Mouse (Mus musculus) hindbrain, embryonic 12.5 days (tissue): ENCODE data around the gene Fancc. TPM values are rescaled to one million over a fixed set of nuclear protein-coding genes. Genes with fewer than 3 reads are reported as not detected.
"Not testable (repeated sequence)": the region's sequence is repeated elsewhere in the genome, so short reads cannot be mapped to it uniquely, and the experiment has no call there.

Experiments used
- ATAC-seq: fragments of 200-750 bp; cut with Nextera tagmentation; 2 replicates; pipeline ENCODE4 v1.8.0; 2017; ENCODE audit warnings: moderate TSS enrichment; ENCODE audit not compliant: low FRiP score
- H3K27ac ChIP-seq: fragments of 300-500 bp; sonication (generic); 2 replicates; pipeline ENCODE4 v1.5.1; 2016; ENCODE audit warnings: mild to moderate bottlenecking
- H3K27me3 ChIP-seq: fragments of 300-500 bp; sonication (generic); 2 replicates; pipeline ENCODE4 v1.6.1; 2016; ENCODE audit warnings: mild to moderate bottlenecking
- H3K36me3 ChIP-seq: fragments of 300-500 bp; sonication (generic); 2 replicates; pipeline ENCODE4 v1.6.1; 2016; ENCODE audit warnings: mild to moderate bottlenecking
- H3K4me1 ChIP-seq: fragments of 300-500 bp; sonication (generic); 2 replicates; pipeline ENCODE4 v1.6.1; 2016
- H3K4me2 ChIP-seq: fragments of 300-500 bp; sonication (generic); replicated peaks from 2 replicates; pipeline ENCODE4 v1.6.1; 2016; ENCODE audit warnings: mild to moderate bottlenecking
- H3K4me3 ChIP-seq: fragments of 300-500 bp; sonication (generic); 2 replicates; pipeline ENCODE4 v1.5.1; 2016; ENCODE audit warnings: mild to moderate bottlenecking
- H3K9ac ChIP-seq: fragments of 300-500 bp; sonication (generic); 2 replicates; pipeline ENCODE4 v1.6.1; 2016; ENCODE audit warnings: mild to moderate bottlenecking, moderate library complexity
- H3K9me3 ChIP-seq: fragments of 300-500 bp; sonication (generic); replicated peaks from 2 replicates; pipeline ENCODE4 v1.6.1; 2016; ENCODE audit warnings: mild to moderate bottlenecking
- WGBS: fragments of 180-500 bp; shearing (Covaris S2); methylation state at CpG from one replicate; pipeline ENCODE4 v1.1.7; 2016; 5-methylcytosine and 5-hydroxymethylcytosine counted together
- polyA plus RNA-seq: library from polyadenylated mRNA; unstranded; fragments of >200 nt; fragmentation: Nextera tagmentation; extraction: Ambion mirVana; gene quantifications from 2 replicates; pipeline ENCODE4 v1.2.1, GENCODE M21; 2016

Fancc gene
- polyA plus RNA-seq, 1 experiment from 2014 or later, result 20.4 TPM

DNA sequence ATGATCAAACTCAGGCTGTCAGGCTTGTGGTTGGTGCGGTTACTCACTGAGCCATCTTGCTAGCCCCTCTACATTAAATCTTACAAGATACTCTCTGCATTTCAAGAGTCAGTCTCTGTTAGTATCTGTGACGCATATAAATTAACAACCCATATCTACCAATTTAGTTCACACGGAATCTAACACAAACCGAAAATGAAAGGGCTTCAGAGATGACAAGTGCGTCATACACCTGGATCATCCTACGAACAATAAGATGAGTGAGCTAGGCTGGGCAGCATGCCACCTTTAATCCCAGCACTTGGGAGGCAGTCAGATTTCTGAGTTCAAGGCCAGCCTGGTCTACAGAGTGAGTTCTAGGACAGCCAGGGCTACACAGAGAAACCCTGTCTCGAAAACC, 177.3 kb downstream of the Fancc start:
- WGBS, result 97% methylated on average over 7 of the region's 7 CpGs
- H3K4me2 ChIP-seq, result no peak overlapping the region

DNA sequence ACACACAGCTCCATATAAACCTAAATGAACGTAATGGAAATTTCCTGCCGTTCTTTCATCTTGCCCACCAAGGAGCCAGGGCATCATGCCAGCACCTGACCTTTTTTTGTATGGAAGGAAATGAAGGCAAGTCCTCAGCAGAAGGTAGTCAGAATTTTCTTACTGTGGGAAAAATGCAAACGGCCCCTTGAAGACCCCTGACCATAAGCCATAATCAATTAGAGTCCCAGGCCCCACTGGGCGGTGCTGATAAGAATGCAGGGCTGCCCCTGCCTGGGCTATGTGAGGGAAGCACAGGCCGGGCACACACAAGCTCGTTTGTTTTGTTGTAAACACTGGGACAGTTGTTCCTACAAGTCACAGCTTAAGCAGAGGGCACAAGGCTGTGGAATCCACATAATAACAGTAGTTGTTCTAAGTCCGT, 179.4 kb downstream of the Fancc start:
- ATAC-seq, result no peak
- WGBS, result 62% methylated on average over 7 of the region's 7 CpGs

More for the DNA sequence above, 177.3 kb downstream of the Fancc start:
- no peak overlapping the region for H3K27ac ChIP-seq
- no peaks in the 10 kb centered on the region for H3K9me3 ChIP-seq
- no peak for ATAC-seq
- no peak overlapping the region for H3K9ac ChIP-seq
- H3K4me1 ChIP-seq, result peaks cover 18% of the 10 kb centered on the region
- no peak overlapping the region for H3K4me3 ChIP-seq
- H3K36me3 ChIP-seq, result peaks cover 5% of the 10 kb centered on the region
- H3K27me3 ChIP-seq, result no peaks in the 10 kb centered on the region

DNA sequence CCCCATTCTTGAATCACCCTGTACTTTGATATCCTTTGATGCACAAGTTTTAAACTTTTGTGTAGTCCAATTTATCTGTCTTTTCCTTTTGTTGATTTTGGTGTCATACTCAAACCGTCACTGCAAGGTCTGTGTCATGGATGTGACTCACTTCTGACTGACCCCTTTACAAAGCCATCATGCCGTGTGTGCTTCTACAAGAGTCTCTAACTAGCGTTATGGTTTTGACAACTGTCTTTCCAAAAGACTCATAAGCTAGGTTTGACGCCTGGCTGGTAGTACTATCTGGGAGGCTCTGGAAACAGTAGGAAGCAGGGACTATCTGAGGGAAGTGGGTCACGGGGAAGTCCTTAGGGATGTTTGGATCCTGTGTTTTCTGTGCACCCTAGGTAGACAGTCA, 180.7 kb downstream of the Fancc start:
- Histone ChIP-seq H3K4me3 (no peak overlapping the region), H3K9me3 (no peaks in the 10 kb centered on the region), H3K4me1 (peaks cover 9% of the 10 kb centered on the region; the same call in 1 of the 2 replicates), H3K27ac (no peak overlapping the region), H3K9ac (no peak overlapping the region), H3K36me3 (peaks cover 5% of the 10 kb centered on the region), H3K27me3 (no peaks in the 10 kb centered on the region), H3K4me2 (no peak overlapping the region)
- ATAC-seq, result no peak
- WGBS, result 87% methylated on average over 5 of the region's 5 CpGs

More for the DNA sequence above, 179.4 kb downstream of the Fancc start:
- Histone ChIP-seq H3K4me3 (no peak overlapping the region), H3K36me3 (peaks cover 5% of the 10 kb centered on the region), H3K27me3 (no peaks in the 10 kb centered on the region), H3K9ac (no peak overlapping the region), H3K4me1 (peaks cover 13% of the 10 kb centered on the region; the same call in 1 of the 2 replicates), H3K4me2 (no peak overlapping the region), H3K9me3 (no peaks in the 10 kb centered on the region), H3K27ac (no peak overlapping the region)

DNA sequence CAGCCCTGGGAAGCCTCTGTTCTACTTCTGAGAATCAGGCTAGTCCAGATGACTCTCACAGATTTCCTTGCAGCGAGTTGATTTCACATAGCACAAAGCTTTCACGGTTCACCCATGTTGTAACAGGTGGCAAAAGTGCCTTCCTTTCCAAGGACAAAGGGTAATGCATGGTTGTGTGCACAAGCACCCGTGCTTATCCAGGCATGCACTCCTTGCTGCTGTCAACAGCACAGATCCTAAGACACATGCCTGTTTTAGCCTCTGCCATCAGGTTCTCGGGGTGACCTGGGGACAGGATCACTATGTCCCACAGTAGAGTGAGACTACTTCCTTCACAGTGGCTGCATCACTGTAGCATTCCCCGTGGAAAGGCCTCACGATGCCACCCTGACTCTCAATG, 181.3 kb downstream of the Fancc start:
- ATAC-seq, result no peak
- Histone ChIP-seq H3K4me3 (no peak overlapping the region), H3K27me3 (no peaks in the 10 kb centered on the region), H3K9ac (no peak overlapping the region), H3K27ac (no peak overlapping the region), H3K9me3 (no peaks in the 10 kb centered on the region), H3K36me3 (peaks cover 5% of the 10 kb centered on the region), H3K4me2 (no peak overlapping the region), H3K4me1 (peaks cover 9% of the 10 kb centered on the region; the same call in 1 of the 2 replicates)
- WGBS, result 84% methylated on average over 6 of the region's 6 CpGs

DNA sequence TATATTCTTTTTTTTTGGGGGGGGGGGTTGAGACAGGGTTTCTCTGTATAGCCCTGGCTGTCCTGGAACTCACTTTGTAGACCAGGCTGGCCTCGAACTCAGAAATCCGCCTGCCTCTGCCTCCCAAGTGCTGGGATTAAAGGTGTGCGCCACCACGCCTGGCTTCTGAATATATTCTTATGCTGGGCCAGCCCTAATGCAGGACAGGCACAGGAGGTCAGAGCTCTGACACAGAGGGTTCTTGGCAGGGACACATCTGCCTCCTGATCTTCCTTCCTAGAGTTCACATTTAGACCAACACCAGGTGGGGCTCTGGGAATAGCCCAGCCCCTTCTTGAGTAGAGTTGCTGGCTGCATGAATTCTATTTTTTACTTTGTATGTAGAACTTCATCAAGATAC, 182.0 kb downstream of the Fancc start:
- not testable (repeated sequence) for H3K4me2 ChIP-seq, H3K9me3 ChIP-seq, H3K27me3 ChIP-seq, H3K4me3 ChIP-seq, H3K27ac ChIP-seq, H3K36me3 ChIP-seq, ATAC-seq, H3K4me1 ChIP-seq, H3K9ac ChIP-seq
- 97% methylated on average over 4 of the region's 4 CpGs for WGBS

DNA sequence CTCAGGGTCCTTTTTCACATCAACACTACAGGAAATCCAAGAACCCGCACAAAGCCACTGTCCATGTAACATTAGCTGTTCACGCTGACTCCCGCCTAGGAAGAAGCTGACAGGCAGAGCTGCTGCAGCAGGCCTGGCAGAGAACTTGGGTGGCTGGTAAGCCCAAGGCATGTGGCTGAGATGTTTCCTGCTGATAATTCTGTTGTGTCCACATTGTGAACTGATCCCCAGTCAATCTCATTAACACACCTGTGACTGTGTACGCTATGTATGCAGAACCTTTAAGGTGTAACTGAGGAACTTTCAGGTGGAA, 182.5 kb downstream of the Fancc start:
- ATAC-seq, result no peak
- Histone ChIP-seq H3K27me3 (no peaks in the 10 kb centered on the region), H3K27ac (no peak overlapping the region), H3K36me3 (peaks cover 5% of the 10 kb centered on the region), H3K4me1 (peaks cover 9% of the 10 kb centered on the region; the same call in 1 of the 2 replicates), H3K4me3 (no peak overlapping the region), H3K9me3 (no peaks in the 10 kb centered on the region), H3K9ac (no peak overlapping the region), H3K4me2 (no peak overlapping the region)
- WGBS, result 79% methylated on average over 4 of the region's 4 CpGs

DNA sequence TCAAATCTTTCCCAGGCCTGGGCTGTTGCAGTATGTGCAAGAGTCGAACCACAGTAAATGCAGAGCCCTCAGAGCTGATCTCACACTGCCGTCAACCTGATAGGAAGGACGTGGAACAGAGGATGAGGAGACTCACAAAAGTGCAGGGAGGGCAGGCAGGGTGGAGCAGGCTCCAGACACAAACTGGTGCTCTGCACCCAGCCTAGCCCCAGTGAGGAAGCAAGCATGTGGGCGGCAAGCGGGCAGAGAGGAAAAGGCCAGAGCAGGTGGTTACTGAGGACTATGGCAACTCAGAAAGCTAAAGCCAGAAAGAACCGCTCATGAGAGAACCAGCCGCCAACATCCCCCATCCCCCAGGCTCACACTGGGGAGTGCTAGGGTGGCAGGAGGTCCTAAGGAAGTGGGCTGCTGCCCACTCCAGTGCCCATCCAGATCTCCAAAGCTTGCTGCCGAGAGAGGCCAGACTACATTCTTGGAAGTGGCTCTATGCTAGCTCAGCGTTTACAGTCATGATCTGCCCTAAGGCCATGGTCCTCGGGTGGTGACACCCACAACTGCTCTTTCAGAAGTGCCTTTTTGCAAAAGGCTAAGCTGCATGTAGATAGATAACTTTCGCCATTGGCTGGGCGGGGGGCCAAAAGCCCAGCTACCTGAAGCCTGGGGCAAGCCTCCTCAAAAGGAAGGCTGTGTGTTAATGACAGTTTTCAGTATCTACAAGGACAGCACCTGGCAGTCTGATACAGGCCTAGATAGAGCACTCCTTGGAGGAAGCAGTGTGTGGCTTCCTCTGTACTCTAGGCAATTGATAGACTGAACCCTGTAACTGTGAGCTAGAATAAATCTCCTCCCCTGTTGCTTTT, 183.1 kb downstream of the Fancc start:
- no peak for ATAC-seq
- Histone ChIP-seq H3K4me3 (no peak overlapping the region), H3K27me3 (no peaks in the 10 kb centered on the region), H3K4me2 (no peak overlapping the region), H3K9me3 (no peaks in the 10 kb centered on the region), H3K4me1 (peaks cover 9% of the 10 kb centered on the region; the same call in 1 of the 2 replicates), H3K9ac (no peak overlapping the region), H3K27ac (no peak overlapping the region), H3K36me3 (peaks cover 5% of the 10 kb centered on the region)
- WGBS, result 83% methylated on average over 12 of the region's 12 CpGs

DNA sequence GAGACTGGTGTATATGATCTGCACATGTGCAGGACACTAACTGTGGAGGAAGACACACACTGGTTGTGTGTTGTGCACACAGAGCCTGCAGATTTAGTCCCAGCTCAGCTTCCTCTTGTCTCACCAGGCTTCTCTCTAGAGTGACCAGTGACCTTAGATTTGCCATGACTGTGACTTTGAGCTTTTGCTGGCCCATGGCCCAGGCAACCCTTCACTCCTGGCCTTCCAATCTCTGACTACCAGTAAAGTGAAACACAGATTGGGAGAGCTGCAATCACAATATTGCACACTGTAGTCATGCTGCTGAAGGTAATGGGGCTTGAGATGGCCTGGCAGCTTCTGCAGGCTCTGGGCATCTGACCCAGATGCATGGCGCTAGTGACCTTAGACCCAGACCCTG, 183.8 kb downstream of the Fancc start:
- H3K9me3 ChIP-seq, result no peaks in the 10 kb centered on the region
- no peaks in the 10 kb centered on the region for H3K27me3 ChIP-seq
- peaks cover 9% of the 10 kb centered on the region; the same call in 1 of the 2 replicates for H3K4me1 ChIP-seq
- no peak for ATAC-seq
- 92% methylated on average over 1 of the region's 1 CpGs for WGBS
- no peak overlapping the region for H3K4me3 ChIP-seq
- H3K36me3 ChIP-seq, result peaks cover 5% of the 10 kb centered on the region
- no peak overlapping the region for H3K27ac ChIP-seq
- no peak overlapping the region for H3K4me2 ChIP-seq
- H3K9ac ChIP-seq, result no peak overlapping the region

DNA sequence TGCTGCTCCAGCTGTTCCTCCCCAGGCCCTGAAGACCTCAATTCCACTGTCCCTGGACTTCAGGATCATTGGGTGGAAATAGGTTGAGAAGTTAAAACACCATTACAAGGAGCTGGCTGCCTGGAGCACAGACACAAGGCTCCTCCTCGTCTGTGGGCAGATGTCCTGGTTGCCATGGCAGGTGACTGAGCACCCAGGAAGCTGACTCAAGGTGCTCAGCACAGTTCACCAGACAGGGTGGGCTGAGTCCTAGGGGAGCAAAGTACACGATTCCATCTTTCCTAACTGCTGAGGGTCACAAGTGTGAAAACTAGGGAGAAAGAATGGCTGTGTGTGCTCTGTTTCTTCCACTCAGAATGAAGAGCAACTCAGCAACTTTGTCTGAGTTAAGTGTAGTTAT, 185.9 kb downstream of the Fancc start:
- H3K4me2 ChIP-seq, result no peak overlapping the region
- peaks cover 5% of the 10 kb centered on the region; the same call in 1 of the 2 replicates for H3K36me3 ChIP-seq
- WGBS, result 80% methylated on average over 2 of the region's 2 CpGs
- no peak for ATAC-seq
- no peak overlapping the region for H3K27ac ChIP-seq
- H3K9me3 ChIP-seq, result no peaks in the 10 kb centered on the region
- no peaks in the 10 kb centered on the region for H3K27me3 ChIP-seq
- no peak overlapping the region for H3K4me3 ChIP-seq
- H3K9ac ChIP-seq, result no peak overlapping the region
- H3K4me1 ChIP-seq, result 0 out of 2 replicates have a peak, but pooled peaks cover 5% of the 10 kb centered on the region

DNA sequence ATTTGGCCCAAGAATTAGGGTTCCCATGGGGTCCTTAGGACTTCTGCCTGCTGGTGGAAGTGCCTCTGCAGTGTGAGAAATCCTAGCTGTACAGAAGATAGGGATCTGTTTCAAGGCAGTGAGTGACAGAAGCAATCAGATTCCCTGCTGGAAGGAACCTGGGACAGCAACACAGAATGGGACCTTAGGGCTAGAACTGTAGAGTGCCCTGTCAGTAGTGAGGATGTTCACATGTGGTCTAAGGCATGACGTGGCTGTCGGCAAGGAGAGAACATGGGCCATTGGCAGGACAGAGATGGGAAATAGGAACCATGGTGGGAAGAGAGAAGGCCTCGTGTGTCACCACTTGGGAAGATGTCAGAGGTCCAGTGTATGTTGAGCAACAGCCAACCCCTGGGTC, 187.5 kb downstream of the Fancc start:
- no peaks in the 10 kb centered on the region for H3K27me3 ChIP-seq
- no peak overlapping the region for H3K9ac ChIP-seq
- no peaks in the 10 kb centered on the region for H3K9me3 ChIP-seq
- H3K4me1 ChIP-seq, result peaks cover 16% of the 10 kb centered on the region; the same call in 1 of the 2 replicates
- ATAC-seq, result no peak
- no peak overlapping the region for H3K4me2 ChIP-seq
- WGBS, result 64% methylated on average over 3 of the region's 3 CpGs
- no peak overlapping the region for H3K4me3 ChIP-seq
- H3K27ac ChIP-seq, result no peak overlapping the region
- no peaks in the 10 kb centered on the region; the same call in 1 of the 2 replicates for H3K36me3 ChIP-seq

DNA sequence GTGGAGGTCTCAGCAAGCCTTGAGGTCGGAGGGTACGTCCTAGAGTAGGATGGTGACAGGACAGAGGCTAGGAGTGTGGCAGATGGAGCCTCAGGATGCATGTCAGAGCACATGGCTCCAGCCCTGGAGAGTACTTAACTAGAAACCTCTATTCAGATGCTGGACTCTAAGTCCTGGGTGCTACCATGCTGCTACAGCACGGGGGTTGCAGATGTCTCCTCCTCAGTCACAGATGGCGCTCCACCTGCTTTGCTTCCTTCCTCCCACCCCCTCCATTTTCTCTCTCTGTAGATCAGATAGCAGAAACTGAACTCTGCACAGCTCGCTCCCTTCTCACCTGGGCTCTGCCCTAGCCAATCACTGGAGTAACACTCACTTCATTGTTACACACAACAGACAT, 190.3 kb downstream of the Fancc start:
- H3K4me3 ChIP-seq, result no peak overlapping the region
- H3K36me3 ChIP-seq, result peaks cover 16% of the 10 kb centered on the region
- H3K9me3 ChIP-seq, result no peaks in the 10 kb centered on the region
- H3K27me3 ChIP-seq, result no peaks in the 10 kb centered on the region
- no peak for ATAC-seq
- no peak overlapping the region for H3K4me2 ChIP-seq
- peaks cover 11% of the 10 kb centered on the region; the same call in 1 of the 2 replicates for H3K4me1 ChIP-seq
- no peak overlapping the region for H3K27ac ChIP-seq
- H3K9ac ChIP-seq, result no peak overlapping the region
- 88% methylated on average over 5 of the region's 5 CpGs for WGBS

DNA sequence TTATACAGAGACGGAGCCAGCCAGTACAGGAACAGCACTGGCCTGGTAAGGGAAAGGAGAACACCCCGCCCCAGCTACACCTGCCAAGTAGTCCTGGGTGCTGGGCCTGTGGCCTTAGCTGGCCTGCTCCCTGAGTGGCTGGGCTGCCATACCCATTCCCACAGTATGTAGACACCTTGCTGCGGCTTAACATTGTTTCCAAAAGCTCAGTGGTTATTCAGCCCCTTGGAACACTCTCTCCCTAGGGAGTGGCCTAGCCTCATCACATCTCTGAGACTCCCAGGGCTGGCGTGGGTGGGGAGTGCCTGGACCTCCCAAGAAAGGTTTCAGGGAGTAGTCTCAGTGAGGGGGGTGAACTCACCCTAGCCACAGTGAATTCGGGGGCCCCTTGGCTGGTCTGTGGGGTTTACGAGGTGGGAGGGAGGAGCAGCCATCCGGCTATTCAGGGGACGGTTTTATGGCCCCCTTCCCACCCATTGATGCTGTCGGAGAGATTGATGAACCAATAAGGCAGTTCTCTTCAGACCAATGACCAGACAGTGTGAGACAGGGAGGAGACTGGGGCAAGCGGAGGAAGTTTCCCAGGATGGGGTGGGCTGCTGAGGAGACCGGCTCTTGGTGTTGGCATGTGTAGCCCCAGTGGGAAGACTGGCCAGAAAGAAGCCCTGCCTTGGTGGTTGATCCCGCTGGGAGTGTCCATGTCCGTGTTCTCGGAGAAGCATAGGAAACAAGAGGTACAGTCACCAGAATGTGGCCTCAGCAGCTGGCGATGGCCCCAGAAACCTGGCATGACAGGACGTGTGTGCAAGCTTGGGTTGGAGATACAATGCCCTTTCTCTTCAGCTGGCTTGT, 191.7 kb downstream of the Fancc start:
- no peak overlapping the region for H3K4me3 ChIP-seq
- WGBS, result 55% methylated on average over 16 of the region's 16 CpGs
- H3K4me2 ChIP-seq, result no peak overlapping the region
- H3K27ac ChIP-seq, result no peak overlapping the region
- ATAC-seq, result peak; percentile 64
- H3K27me3 ChIP-seq, result no peaks in the 10 kb centered on the region
- peaks cover 11% of the 10 kb centered on the region; the same call in 1 of the 2 replicates for H3K4me1 ChIP-seq
- H3K9ac ChIP-seq, result no peak overlapping the region
- H3K36me3 ChIP-seq, result peaks cover 27% of the 10 kb centered on the region
- no peaks in the 10 kb centered on the region for H3K9me3 ChIP-seq
